12 mouse cellular contexts compared by ENCODE assay signal in genomic region chr3:65819841-65820240, GRCm38 (mm10).
DNase-seq lines count a peak whose midpoint lies in the region; ATAC-seq and TF ChIP-seq lines count a peak whose summit lies in the region.
"Had no signal": no experiment of that assay in that cellular context is flagged by ENCODE, and none has a peak within 500 bp of the region (broad histone marks: within the 10 kb centered on the region; RNA-seq: fewer than 3 reads in every experiment).

No protein-coding gene starts in this region.

- H3K27me3 ChIP-seq in heart, embryonic 16.5 days (ENCODE audit: control insufficient read depth, insufficient read depth, low read length) = no peaks in the 10 kb centered on the region
- H3K27me3 ChIP-seq in heart, adult 2 months (ENCODE audit: control insufficient read depth, insufficient read depth, low read length) = no peaks in the 10 kb centered on the region
- no peaks in the 10 kb centered on the region for H3K27me3 ChIP-seq in embryonic facial prominence, embryonic 14.5 days (replicated peaks; ENCODE audit: control insufficient read depth, insufficient read depth, low read length)
- H3K27me3 ChIP-seq in liver, embryonic 11.5 days (replicated peaks; ENCODE audit: control insufficient read depth, insufficient read depth, low read length) = no peaks in the 10 kb centered on the region
- no peaks in the 10 kb centered on the region for H3K27me3 ChIP-seq in kidney, embryonic 15.5 days
- H3K27me3 ChIP-seq: midbrain, embryonic 12.5 days had no signal

- H3K9me3 ChIP-seq in heart, embryonic 16.5 days (replicated peaks; ENCODE audit: control insufficient read depth, low read length) = no peaks in the 10 kb centered on the region
- H3K9me3 ChIP-seq in embryonic facial prominence, embryonic 14.5 days (ENCODE audit: control insufficient read depth, low read length) = no peaks in the 10 kb centered on the region
- H3K9me3 ChIP-seq in liver, embryonic 11.5 days (ENCODE audit: control insufficient read depth, low read length) = no peaks in the 10 kb centered on the region
- H3K9me3 ChIP-seq in kidney, embryonic 15.5 days (replicated peaks) = no peaks in the 10 kb centered on the region
- H3K9me3 ChIP-seq: midbrain, embryonic 12.5 days had no signal

- intact Hi-C loops in heart, adult 2 months (cut with DNase I) = no loop called here

- H3K79me2 ChIP-seq in heart, adult 2 months (replicated peaks; ENCODE audit: control insufficient read depth, insufficient read depth, low read length) = no peaks in the 10 kb centered on the region

- peaks cover 14% of the 10 kb centered on the region for H3K4me1 ChIP-seq in heart, embryonic 16.5 days (ENCODE audit: control insufficient read depth, insufficient read depth, low read length)
- no peaks in the 10 kb centered on the region for H3K4me1 ChIP-seq in heart, adult 2 months (ENCODE audit: control insufficient read depth, insufficient read depth, low read length)
- H3K4me1 ChIP-seq in bone marrow macrophage, adult 2 months (ENCODE audit: control insufficient read depth, insufficient read depth, low read length) = peaks cover 28% of the 10 kb centered on the region
- no peaks in the 10 kb centered on the region for H3K4me1 ChIP-seq in embryonic facial prominence, embryonic 14.5 days (ENCODE audit: control insufficient read depth, insufficient read depth, low read length)
- no peaks in the 10 kb centered on the region for H3K4me1 ChIP-seq in liver, embryonic 11.5 days (replicated peaks; ENCODE audit: control insufficient read depth, insufficient read depth, low read length)
- peaks cover 6% of the 10 kb centered on the region for H3K4me1 ChIP-seq in kidney, embryonic 15.5 days
- H3K4me1 ChIP-seq: midbrain, embryonic 12.5 days had no signal

- H3K9ac ChIP-seq in heart, embryonic 16.5 days (ENCODE audit: low read length) = no peak overlapping the region; the same call in 1 of the 2 replicates
- H3K9ac ChIP-seq in heart, adult 2 months (ENCODE audit: low read depth, low read length) = no peak overlapping the region
- no peak overlapping the region for H3K9ac ChIP-seq in embryonic facial prominence, embryonic 14.5 days (ENCODE audit: low read depth, low read length)
- no peak overlapping the region for H3K9ac ChIP-seq in liver, embryonic 11.5 days (ENCODE audit: low read depth, low read length)
- H3K9ac ChIP-seq in kidney, embryonic 15.5 days = no peak overlapping the region
- H3K9ac ChIP-seq: midbrain, embryonic 12.5 days had no signal

- 41% methylated on average over 6 of the region's 6 CpGs for whole genome bisulfite sequencing in heart, embryonic 16.5 days
- WGBS in heart, adult 2 months = 22% methylated on average over 6 of the region's 6 CpGs
- WGBS in embryonic facial prominence, embryonic 14.5 days = 23% methylated on average over 6 of the region's 6 CpGs
- WGBS in liver, embryonic 11.5 days = 46% methylated on average over 6 of the region's 6 CpGs
- 34% methylated on average over 6 of the region's 6 CpGs for WGBS in kidney, embryonic 15.5 days

- TF ChIP-seq POLR2A in heart, adult 2 months (IDR thresholded peaks at IDR 0.05; ENCODE audit: insufficient read depth, low read depth, low read length) = no peak
- TF ChIP-seq POLR2A in bone marrow macrophage, adult 2 months (IDR thresholded peaks at IDR 0.05; ENCODE audit: borderline replicate concordance, low read depth, low read length) = no peak

- H3K36me3 ChIP-seq in heart, embryonic 16.5 days (ENCODE audit: control insufficient read depth, insufficient read depth) = peaks cover 5% of the 10 kb centered on the region; the same call in 1 of the 2 replicates
- H3K36me3 ChIP-seq in heart, adult 2 months (ENCODE audit: control insufficient read depth, insufficient read depth, low read length) = no peaks in the 10 kb centered on the region
- H3K36me3 ChIP-seq in embryonic facial prominence, embryonic 14.5 days (ENCODE audit: control insufficient read depth, insufficient read depth, low read length) = no peaks in the 10 kb centered on the region
- no peaks in the 10 kb centered on the region for H3K36me3 ChIP-seq in liver, embryonic 11.5 days (ENCODE audit: control insufficient read depth, insufficient read depth, low read length)
- H3K36me3 ChIP-seq in kidney, embryonic 15.5 days = no peaks in the 10 kb centered on the region
- H3K36me3 ChIP-seq: midbrain, embryonic 12.5 days had no signal

- H3K27ac ChIP-seq in heart, embryonic 16.5 days (ENCODE audit: low read length) = peak overlapping the region; percentile 55
- no peak overlapping the region for H3K27ac ChIP-seq in heart, adult 2 months
- peak overlapping the region; percentile 79 for H3K27ac ChIP-seq in bone marrow macrophage, adult 2 months (ENCODE audit: insufficient read depth, low read depth, low read length)
- H3K27ac ChIP-seq in embryonic facial prominence, embryonic 14.5 days (replicated peaks; ENCODE audit: low read depth, low read length) = 0 out of 2 replicates have a peak overlapping the region, but pooled peaks have one; percentile 8
- H3K27ac ChIP-seq in liver, embryonic 11.5 days (ENCODE audit: low read depth, low read length) = no peak overlapping the region
- H3K27ac ChIP-seq in kidney, embryonic 15.5 days = no peak overlapping the region
- H3K27ac ChIP-seq: midbrain, embryonic 12.5 days had no signal

- no peak for DNase-seq in heart, adult 2 months
- DNase-seq in embryonic facial prominence, embryonic 14.5 days (ENCODE audit: low spot score) = peak; percentile 42
- no peak for DNase-seq in liver, embryonic 11.5 days (ENCODE audit: low spot score)
- DNase-seq: cerebellum, adult 2 months; kidney, postnatal 36 days; right cerebral cortex, postnatal 25 days had no signal

- H3K4me2 ChIP-seq in heart, embryonic 16.5 days (ENCODE audit: low read depth, low read length) = no peak overlapping the region
- no peak overlapping the region for H3K4me2 ChIP-seq in embryonic facial prominence, embryonic 14.5 days (ENCODE audit: low read depth, low read length)
- no peak overlapping the region for H3K4me2 ChIP-seq in liver, embryonic 11.5 days
- no peak overlapping the region for H3K4me2 ChIP-seq in kidney, embryonic 15.5 days
- H3K4me2 ChIP-seq: midbrain, embryonic 12.5 days had no signal

- TF ChIP-seq EP300 in heart, adult 2 months (IDR thresholded peaks at IDR 0.05; ENCODE audit: insufficient read depth, low read depth, low read length) = no peak

- TF ChIP-seq CTCF in heart, adult 2 months (IDR thresholded peaks at IDR 0.05) = no peak
- TF ChIP-seq CTCF in bone marrow macrophage, adult 2 months (IDR thresholded peaks at IDR 0.05; ENCODE audit: low read depth, low read length) = no peak

- ATAC-seq in heart, embryonic 16.5 days (replicated peaks; ENCODE audit: extremely low read depth, insufficient read depth, low FRiP score) = peak; percentile 45; the same call in 1 of the 2 replicates
- ATAC-seq in embryonic facial prominence, embryonic 14.5 days (ENCODE audit: low read depth) = no peak
- ATAC-seq in megakaryocyte, adult 5-6 weeks (ENCODE audit: poor library complexity, severe bottlenecking) = peak; percentile 81
- ATAC-seq in liver, embryonic 11.5 days (replicated peaks; ENCODE audit: low FRiP score) = no peak
- ATAC-seq in kidney, embryonic 15.5 days (replicated peaks; ENCODE audit: low FRiP score) = no peak
- ATAC-seq: inflammation-experienced regulatory T-cells, adult 6 months had no signal

- H3K4me3 ChIP-seq in heart, embryonic 16.5 days (ENCODE audit: low read length) = no peak overlapping the region
- no peak overlapping the region for H3K4me3 ChIP-seq in heart, adult 2 months
- H3K4me3 ChIP-seq in bone marrow macrophage, adult 2 months (ENCODE audit: insufficient read depth, low read length) = peak overlapping the region; percentile 21; the same call in 1 of the 2 replicates
- H3K4me3 ChIP-seq in embryonic facial prominence, embryonic 14.5 days (ENCODE audit: low read depth, low read length) = no peak overlapping the region
- no peak overlapping the region for H3K4me3 ChIP-seq in liver, embryonic 11.5 days (ENCODE audit: low read depth, low read length)
- no peak overlapping the region for H3K4me3 ChIP-seq in kidney, embryonic 15.5 days (replicated peaks)
- H3K4me3 ChIP-seq: midbrain, embryonic 12.5 days had no signal

Comparison
In these comparisons a context has a peak if more than half of its experiments do, and no peak if none do; other contexts are left out.
1. H3K27ac ChIP-seq: peak in heart, embryonic 16.5 days (single experiment), bone marrow macrophage, adult 2 months (single experiment) and embryonic facial prominence, embryonic 14.5 days (single experiment); none in heart, adult 2 months (single experiment), liver, embryonic 11.5 days (single experiment) and kidney, embryonic 15.5 days (single experiment).
2. ATAC-seq: peak in heart, embryonic 16.5 days (single experiment) and megakaryocyte, adult 5-6 weeks (single experiment); none in embryonic facial prominence, embryonic 14.5 days (single experiment), liver, embryonic 11.5 days (single experiment) and kidney, embryonic 15.5 days (single experiment).